ENCODE assay signal across 8 mouse cellular contexts in the genomic region with DNA sequence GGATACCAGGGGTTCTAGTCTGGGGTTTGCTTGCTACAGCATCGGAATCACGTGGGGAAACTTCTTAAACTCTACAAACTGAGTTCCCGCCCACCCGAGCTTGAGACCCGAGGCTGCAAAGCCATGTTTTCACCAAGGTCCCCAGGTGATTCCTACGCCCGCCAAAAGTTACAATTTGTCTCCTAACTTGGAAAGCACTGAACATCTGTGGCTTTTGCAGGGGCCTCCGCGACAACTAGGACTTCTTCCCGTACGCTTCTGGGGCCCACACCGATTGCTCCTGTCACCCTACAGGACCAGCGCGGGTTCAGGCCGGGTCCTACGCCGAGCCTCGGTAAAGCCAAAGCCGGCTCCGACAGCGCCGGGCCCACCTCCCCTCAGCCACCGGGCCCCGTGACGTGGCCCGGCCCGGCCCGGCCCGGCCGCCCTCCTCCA. TPM values are rescaled to one million over a fixed set of nuclear protein-coding genes. Genes with fewer than 3 reads are reported as not detected.
DNase-seq lines count a peak whose midpoint lies in the region; ATAC-seq and TF ChIP-seq lines count a peak whose summit lies in the region.

No protein-coding gene starts in this region.

- TF ChIP-seq CTCF in lung, adult 2 months (IDR thresholded peaks at IDR 0.05; ENCODE audit: insufficient read depth, low read length) = no peak

- H3K36me3 ChIP-seq in hindbrain, embryonic 10.5 days = no peaks in the 10 kb centered on the region
- no peaks in the 10 kb centered on the region for H3K36me3 ChIP-seq in macrophage (ENCODE audit: inconsistent target)

- intact Hi-C loops in left cerebral cortex, postnatal 14 days (cut with DNase I) = loop anchor here (5.0 kb wide), 1 partner anchor 205 kb away; no protein-coding TSS in a partner anchor

- H3K9me3 ChIP-seq in hindbrain, embryonic 10.5 days = no peaks in the 10 kb centered on the region

- TF ChIP-seq POLR2A in lung, adult 2 months (IDR thresholded peaks at IDR 0.05; ENCODE audit: borderline replicate concordance, extremely low read depth, low read depth, low read length) = no peak

- no peaks in the 10 kb centered on the region for H3K27me3 ChIP-seq in hindbrain, embryonic 10.5 days (ENCODE audit: insufficient read depth, poor library complexity, severe bottlenecking)

- under 1% methylated on average over 30 of the region's 30 CpGs for whole genome bisulfite sequencing in lung, adult 2 months
- WGBS in hindbrain, embryonic 10.5 days = under 1% methylated on average over 30 of the region's 30 CpGs
- WGBS in macrophage (ENCODE audit: missing documents) = 1% methylated on average over 18 of the region's 30 CpGs

- peak; percentile 30 for ATAC-seq in activated CD4-positive, CD25-positive, alpha-beta regulatory T cell, adult 4 months

- peak overlapping the region; percentile 90 for H3K27ac ChIP-seq in hindbrain, embryonic 10.5 days
- peak overlapping the region; percentile 28; the same call in 1 of the 2 replicates for H3K27ac ChIP-seq in macrophage

- H3K79me2 ChIP-seq in macrophage (ENCODE audit: inconsistent target) = peaks cover 77% of the 10 kb centered on the region

- H3K4me3 ChIP-seq in lung, adult 2 months (replicated peaks; ENCODE audit: extremely low read depth, low read depth, low read length) = peak overlapping the region; percentile 73
- peak overlapping the region; percentile 88 for H3K4me3 ChIP-seq in hindbrain, embryonic 10.5 days
- peak overlapping the region; percentile 81 for H3K4me3 ChIP-seq in macrophage (ENCODE audit: inconsistent target)

- no peak for DNase-seq in lung, adult 2 months
- DNase-seq in lung, postnatal 4 days = no peak
- no peak for DNase-seq in hindbrain, embryonic 10.5 days (ENCODE audit: low spot score)
- no peak for DNase-seq in cerebellum, adult 9-10 months
- DNase-seq in left cerebral cortex, postnatal 14 days (ENCODE audit: low spot score in 2 of 2) = no peak
- no peak for DNase-seq in kidney, postnatal 10 days

- peaks cover 10% of the 10 kb centered on the region for H3K4me1 ChIP-seq in lung, adult 2 months (ENCODE audit: control insufficient read depth, insufficient read depth, low read length)
- peaks cover 17% of the 10 kb centered on the region for H3K4me1 ChIP-seq in hindbrain, embryonic 10.5 days (replicated peaks)

RNA-seq across cellular contexts. Expression of gene Pdxdc1, which starts 0.5 kb away (rescaled TPM):
- polyA plus RNA-seq in lung, adult 2 months (2012; rRNA removed) = 60.8 and 84.5 TPM in 2 replicates
- polyA plus RNA-seq in activated CD4-positive, CD25-positive, alpha-beta regulatory T cell, adult 4 months (2017; shearing (Covaris generic)) = 10 to 100 TPM; 18.9 to 20.4 TPM
- 68.7 and 71.7 TPM in 2 replicates for polyA plus RNA-seq in hindbrain, embryonic 10.5 days (2016; fragmentation: Nextera tagmentation; extraction: Ambion mirVana)
- 100 to 1,000 TPM in 21 of 26 experiments, 10 to 100 TPM in 5; 48.8 to 233 (median 136) TPM for total RNA-seq in macrophage (2018; cell fraction: chromatin; rRNA removed)
- total RNA-seq in macrophage (2018; cell fraction: cytosol; rRNA removed) = 10 to 100 TPM; 47.4 to 77.1 (median 62.6) TPM
- 100 to 1,000 TPM in 7 of 26 experiments, 10 to 100 TPM in 19; 31.2 to 137 (median 81.5) TPM for total RNA-seq in macrophage (2018; cell fraction: nucleus; rRNA removed)
- 48.3 to 137 TPM (median 49.8 TPM) in 3 replicates for polyA plus RNA-seq in macrophage (2018)
- 10 to 100 TPM; 72.2 to 73.0 TPM for total RNA-seq in left cerebral cortex, postnatal 14 days (2021)

RNA-seq across cellular contexts. Expression of gene Mpv17l, which starts 0.5 kb away (rescaled TPM):
- 11.5 and 13.0 TPM in 2 replicates for polyA plus RNA-seq in lung, adult 2 months (2012; rRNA removed)
- polyA plus RNA-seq in activated CD4-positive, CD25-positive, alpha-beta regulatory T cell, adult 4 months (2017; shearing (Covaris generic)) = 1 to 10 TPM in 1 of 2 experiments, under 1 TPM in 1; 0.24 to 1.4 TPM
- 3.3 and 4.6 TPM in 2 replicates for polyA plus RNA-seq in hindbrain, embryonic 10.5 days (2016; fragmentation: Nextera tagmentation; extraction: Ambion mirVana)
- total RNA-seq in macrophage (2018; cell fraction: chromatin; rRNA removed) = 10 to 100 TPM in 3 of 26 experiments, 1 to 10 TPM in 17, under 1 TPM in 5, not detected in 1; 0.42 to 14.7 (median 6.5) TPM
- total RNA-seq in macrophage (2018; cell fraction: cytosol; rRNA removed) = 1 to 10 TPM; 1.7 to 4.6 (median 3.5) TPM
- total RNA-seq in macrophage (2018; cell fraction: nucleus; rRNA removed) = 1 to 10 TPM in 24 of 26 experiments, under 1 TPM in 2; 0.86 to 7.4 (median 3.9) TPM
- polyA plus RNA-seq in macrophage (2018) = 3.5 to 4.8 TPM (median 3.9 TPM) in 3 replicates
- total RNA-seq in left cerebral cortex, postnatal 14 days (2021) = 10 to 100 TPM; 69.6 to 70.1 TPM
